Mouse (Mus musculus) embryonic fibroblast, embryonic 13.5 days (primary cell): ENCODE data around the gene Ablim1. TPM values are rescaled to one million over a fixed set of nuclear protein-coding genes. Genes with fewer than 3 reads are reported as not detected.

Experiments
- H3K27ac ChIP-seq: 2 replicates; pipeline ENCODE4 v1.5.1; 2012; ENCODE audit warnings: low read length, control low read depth, inconsistent platforms; ENCODE audit not compliant: insufficient read depth
- H3K4me1 ChIP-seq: 2 replicates; pipeline ENCODE4 v1.6.1; 2011; ENCODE audit warnings: low read length; ENCODE audit not compliant: control insufficient read depth, insufficient read depth
- H3K4me3 ChIP-seq: 2 replicates; pipeline ENCODE4 v1.5.1; 2011; ENCODE audit warnings: mild to moderate bottlenecking, control low read depth, low read length; ENCODE audit not compliant: insufficient read depth
- CTCF ChIP-seq: IDR thresholded peaks from 2 replicates; pipeline ENCODE4 v1.5.1; 2011; ENCODE audit warnings: mild to moderate bottlenecking, control low read depth, low read length, moderate library complexity, borderline replicate concordance; ENCODE audit not compliant: insufficient read depth
- POLR2A ChIP-seq: IDR thresholded peaks from 2 replicates; pipeline ENCODE4 v1.6.1; 2011; ENCODE audit warnings: low read depth, mild to moderate bottlenecking, control low read depth, low read length, moderate library complexity
- polyA plus RNA-seq: library from polyadenylated mRNA; stranded (reverse); fragments of >200 nt; gene quantifications from 2 replicates; pipeline ENCODE4 v1.2.4, GENCODE M21; 2011; ENCODE audit warnings: low read depth; ENCODE audit not compliant: missing spikeins, insufficient read length

The Ablim1 gene
- polyA plus RNA-seq, 1 experiment, result 24.0 TPM

DNA sequence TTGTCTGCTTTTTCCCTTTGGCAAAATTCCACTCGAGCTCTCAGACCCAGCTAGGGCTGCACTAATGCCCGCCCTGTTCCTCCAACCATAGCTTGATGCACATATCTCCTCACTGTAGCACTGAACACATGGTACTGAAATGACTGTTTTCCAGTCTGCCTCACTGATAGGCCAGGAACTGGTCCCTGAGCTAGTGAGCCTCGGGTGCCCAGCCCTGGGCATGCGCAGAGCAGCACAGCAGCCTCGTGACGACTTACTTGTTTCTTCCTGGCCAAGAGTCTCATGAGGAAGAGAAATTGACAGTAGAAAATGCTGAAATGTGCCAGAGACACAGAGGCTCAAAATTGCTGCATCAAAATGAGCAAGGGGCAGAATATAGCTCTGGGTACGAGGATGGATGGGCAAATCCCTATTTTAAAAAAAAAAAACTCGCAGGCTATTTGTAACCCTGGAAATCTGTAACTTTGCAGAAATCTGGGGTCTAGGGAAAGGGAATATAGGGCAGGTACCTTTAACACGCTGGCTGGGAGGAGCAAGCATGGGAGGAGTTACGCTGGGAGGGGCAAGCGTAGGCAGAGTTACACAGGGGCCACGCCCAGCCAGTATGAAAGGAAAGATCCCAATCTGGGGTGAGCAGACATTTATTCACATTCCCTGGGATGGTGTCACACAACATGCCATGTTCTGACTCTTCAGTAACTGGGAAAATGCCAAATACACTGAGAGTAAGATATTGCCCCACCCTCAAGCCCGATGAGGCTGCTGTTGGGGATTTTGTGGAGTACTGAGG lies 41.7 kb downstream of the Ablim1 start:
- TF ChIP-seq POLR2A (peak; percentile 63), CTCF (no peak)
- H3K4me3 ChIP-seq, result no peak overlapping the region
- peaks cover 6% of the 10 kb centered on the region; the same call in 1 of the 2 replicates for H3K4me1 ChIP-seq
- H3K27ac ChIP-seq, result peak overlapping the region; percentile 2; the same call in 1 of the 2 replicates

DNA sequence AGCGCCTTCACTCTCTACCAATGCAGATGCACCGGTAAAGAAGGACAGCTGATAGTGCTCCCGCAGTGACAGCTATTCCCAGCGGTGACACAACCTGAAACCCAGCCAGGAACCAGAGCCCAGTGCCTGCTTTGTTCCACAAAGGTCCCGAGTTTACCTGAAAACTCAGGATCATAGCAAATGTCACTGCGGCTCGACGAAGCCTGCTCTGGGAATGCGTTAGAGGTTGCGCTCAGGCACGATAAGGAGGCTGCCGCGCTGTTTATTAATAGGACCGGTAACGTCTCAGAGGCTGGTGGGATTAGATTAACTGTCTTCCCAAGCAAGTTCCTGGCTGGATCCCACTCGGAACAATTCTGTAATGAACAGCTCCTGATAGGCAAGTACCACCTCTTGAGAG lies 43.0 kb downstream of the Ablim1 start:
- TF ChIP-seq CTCF, result no peak
- no peak for TF ChIP-seq POLR2A
- peaks cover 6% of the 10 kb centered on the region; the same call in 1 of the 2 replicates for H3K4me1 ChIP-seq
- no peak overlapping the region for H3K27ac ChIP-seq
- no peak overlapping the region for H3K4me3 ChIP-seq

DNA sequence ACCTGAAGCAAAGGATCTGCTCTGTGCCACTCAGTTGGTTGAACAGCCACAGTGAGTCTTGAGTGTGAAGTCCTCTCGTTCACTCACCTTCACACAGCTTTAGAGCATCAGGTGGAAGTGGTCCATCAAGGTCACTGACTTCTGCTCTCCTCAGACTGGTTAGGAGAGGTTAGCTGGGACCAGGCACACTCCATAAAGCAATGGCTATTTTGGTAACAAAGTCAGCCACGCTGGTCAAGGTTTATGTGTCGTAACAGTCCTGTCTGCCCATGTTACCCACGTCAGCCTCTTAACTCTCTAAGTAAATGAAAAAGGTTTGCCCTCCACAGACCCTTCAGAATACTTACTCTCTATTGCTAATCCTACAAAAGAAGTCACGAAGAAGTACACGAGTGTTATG lies 44.0 kb downstream of the Ablim1 start:
- no peak overlapping the region for H3K4me3 ChIP-seq
- H3K27ac ChIP-seq, result no peak overlapping the region
- H3K4me1 ChIP-seq, result peaks cover 6% of the 10 kb centered on the region; the same call in 1 of the 2 replicates
- no peak for TF ChIP-seq POLR2A
- TF ChIP-seq CTCF, result no peak

DNA sequence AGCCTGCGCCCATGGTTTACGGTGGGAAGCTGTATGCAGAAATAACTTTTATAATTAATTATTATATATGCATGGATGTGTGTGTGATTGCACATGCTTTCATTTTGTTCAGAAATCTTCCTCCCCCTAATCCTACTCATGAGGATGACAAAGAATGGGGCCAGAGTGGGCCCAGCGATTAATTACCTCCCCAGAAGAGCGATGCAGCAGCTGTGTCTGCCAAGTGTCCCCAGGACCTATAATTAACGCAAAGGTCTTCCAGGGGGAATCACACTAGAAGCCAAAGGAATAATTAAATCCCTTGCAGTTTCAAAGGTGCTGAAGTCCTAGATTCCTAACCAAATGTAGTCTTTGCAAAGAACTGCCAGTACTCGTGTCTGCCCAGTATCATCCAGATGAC lies 44.9 kb downstream of the Ablim1 start:
- Histone ChIP-seq H3K4me3 (no peak overlapping the region), H3K4me1 (0 out of 2 replicates have a peak, but pooled peaks cover 1% of the 10 kb centered on the region), H3K27ac (no peak overlapping the region)
- no peak for TF ChIP-seq POLR2A
- TF ChIP-seq CTCF, result no peak

DNA sequence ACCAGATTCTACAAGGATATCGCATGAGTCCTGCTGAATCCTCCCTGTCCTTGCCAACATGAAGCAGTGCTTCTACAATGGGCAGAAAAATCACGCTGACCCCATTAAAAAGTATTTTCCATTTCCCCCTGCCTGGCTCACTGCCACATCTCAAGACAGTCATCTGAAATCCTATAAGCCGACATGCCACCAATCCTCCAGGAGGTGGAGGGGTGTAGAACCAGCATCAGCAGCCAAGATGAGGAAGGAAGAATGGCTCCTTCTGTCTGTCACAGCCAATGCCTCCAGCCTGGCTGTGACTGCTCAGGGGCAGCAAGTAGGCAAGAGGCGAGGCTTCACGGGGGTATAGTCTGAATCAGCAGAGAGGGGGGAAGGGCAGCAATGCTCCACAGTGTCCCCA lies 47.2 kb downstream of the Ablim1 start:
- H3K27ac ChIP-seq, result no peak overlapping the region
- H3K4me3 ChIP-seq, result no peak overlapping the region
- TF ChIP-seq CTCF (no peak), POLR2A (no peak)
- H3K4me1 ChIP-seq, result no peaks in the 10 kb centered on the region

DNA sequence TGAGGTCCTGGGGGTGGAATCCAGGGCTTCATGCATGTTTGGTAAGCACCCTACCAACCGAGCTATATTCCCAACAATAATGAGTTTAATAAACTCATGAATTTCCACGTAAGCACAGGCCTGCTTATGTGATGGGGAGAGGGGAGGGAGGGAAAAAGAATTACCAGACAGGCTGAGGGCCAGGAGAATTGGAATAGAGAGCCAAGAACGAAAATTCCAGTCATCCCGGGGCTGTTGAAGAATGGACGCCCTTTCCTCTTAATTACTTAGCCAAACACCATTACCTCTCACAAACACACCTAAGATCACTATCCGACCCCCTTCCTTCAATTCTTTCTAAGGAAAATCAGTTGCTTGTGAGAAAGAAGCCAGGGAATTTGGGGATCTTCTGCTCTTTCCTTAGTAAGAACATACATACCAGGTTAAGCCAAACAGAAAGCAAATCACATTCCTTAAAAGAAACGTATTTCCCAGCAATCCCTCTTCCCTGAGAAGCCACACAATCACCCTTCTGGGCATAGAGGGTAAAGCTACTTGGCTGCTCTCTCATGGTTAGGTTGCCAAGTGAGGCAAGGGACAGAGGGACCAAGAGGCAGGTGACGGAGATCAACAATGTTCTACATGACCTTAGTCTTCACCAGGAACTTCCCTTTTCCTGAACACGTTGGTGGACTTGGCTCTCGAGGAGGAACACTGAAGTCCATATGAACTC lies 48.2 kb downstream of the Ablim1 start:
- no peaks in the 10 kb centered on the region for H3K4me1 ChIP-seq
- H3K27ac ChIP-seq, result no peak overlapping the region
- TF ChIP-seq POLR2A (no peak), CTCF (no peak)
- no peak overlapping the region for H3K4me3 ChIP-seq

DNA sequence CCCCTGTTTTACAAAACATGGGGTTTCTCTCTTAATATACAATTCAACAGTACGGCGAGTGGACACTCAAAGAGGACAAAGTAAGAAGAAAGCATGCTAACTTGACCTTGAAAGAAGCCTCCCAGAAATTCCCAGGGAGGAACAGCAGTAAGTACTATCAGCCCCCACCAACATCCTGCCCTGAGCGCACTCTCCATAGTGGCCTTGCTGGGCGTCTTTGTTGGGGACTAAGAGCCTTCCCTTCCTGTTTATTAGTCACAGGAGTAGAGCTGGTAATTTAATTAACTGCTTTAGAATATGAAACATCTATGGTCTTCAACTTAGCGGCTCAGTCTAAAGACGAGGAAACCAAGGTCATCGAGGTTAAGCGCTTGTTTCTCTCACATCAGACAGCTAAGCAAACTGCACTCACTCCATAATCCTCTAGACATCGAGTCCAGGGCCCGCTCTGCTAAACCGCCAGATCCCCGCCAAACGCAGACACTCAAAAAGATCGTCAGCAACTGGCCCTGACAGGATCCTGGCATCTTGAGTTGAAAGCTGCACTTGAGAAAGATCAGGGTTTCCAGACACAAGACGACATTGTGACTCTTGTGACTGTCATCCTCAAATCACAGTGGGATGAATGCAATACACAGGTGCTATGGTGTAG lies 50.3 kb downstream of the Ablim1 start:
- H3K4me1 ChIP-seq, result no peaks in the 10 kb centered on the region
- no peak overlapping the region for H3K27ac ChIP-seq
- H3K4me3 ChIP-seq, result no peak overlapping the region
- no peak for TF ChIP-seq POLR2A
- TF ChIP-seq CTCF, result no peak

DNA sequence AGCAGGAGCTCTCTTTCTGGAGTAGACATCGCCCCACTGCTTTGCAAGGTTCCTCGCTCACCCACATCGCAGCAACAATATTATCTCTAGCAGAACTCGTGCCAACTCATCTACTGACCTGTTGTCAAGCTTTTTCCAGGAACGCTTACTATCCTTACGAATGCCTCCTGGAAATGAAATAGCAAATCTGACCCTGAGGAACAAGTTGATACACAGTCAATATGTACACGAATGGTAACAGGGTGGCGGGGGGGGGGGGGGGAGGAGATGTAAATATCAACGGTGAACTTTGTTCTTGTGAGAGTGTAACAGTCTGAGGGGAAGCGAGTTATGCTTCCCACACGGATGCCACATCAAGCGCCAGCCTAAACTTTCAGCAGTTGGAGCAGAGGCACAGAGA lies 56.9 kb downstream of the Ablim1 start:
- TF ChIP-seq POLR2A, result no peak
- no peak for TF ChIP-seq CTCF
- no peak overlapping the region for H3K4me3 ChIP-seq

DNA sequence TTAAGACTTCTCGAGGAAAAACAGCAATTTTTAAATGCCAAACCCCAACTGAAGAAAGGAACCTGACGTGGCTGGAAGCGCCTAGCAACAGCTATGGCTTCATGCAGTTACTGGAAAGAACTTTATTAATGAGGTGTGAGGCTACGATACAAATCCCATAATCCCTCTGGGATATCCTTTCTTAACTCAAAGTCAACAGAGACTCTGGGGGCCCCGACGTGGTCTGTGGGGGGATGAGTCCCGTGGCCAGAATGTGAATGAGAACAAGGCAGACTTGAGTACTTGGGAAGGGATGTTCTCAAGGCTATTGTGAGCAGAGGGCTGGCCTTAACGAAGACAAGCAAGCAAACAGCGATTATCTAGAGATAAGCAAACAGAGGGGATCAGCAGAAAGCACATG lies 58.1 kb downstream of the Ablim1 start:
- no peak overlapping the region for H3K27ac ChIP-seq

More for the DNA sequence above, 56.9 kb downstream of the Ablim1 start:
- Histone ChIP-seq H3K4me1 (no peaks in the 10 kb centered on the region), H3K27ac (no peak overlapping the region)

DNA sequence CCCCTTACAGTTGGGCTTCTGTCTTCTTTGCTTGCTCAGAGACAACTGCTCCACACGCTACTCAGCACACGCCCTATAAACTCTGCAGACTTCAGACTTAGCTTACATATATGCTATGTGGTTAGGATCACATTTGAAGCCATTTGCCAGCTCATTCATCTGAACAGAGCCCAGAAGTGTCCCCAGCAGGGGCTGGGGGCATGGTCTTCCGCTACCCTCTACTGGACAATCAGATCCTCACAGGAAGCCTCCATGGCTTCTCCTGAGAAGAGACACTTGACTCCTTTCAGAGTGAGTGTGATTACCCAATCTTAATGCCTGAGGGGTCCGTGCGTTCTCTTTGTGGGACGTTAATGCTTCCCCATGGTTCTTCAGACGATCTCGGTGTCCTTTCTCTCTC lies 59.6 kb downstream of the Ablim1 start:
- Histone ChIP-seq H3K4me3 (no peak overlapping the region), H3K27ac (no peak overlapping the region), H3K4me1 (no peaks in the 10 kb centered on the region)
- TF ChIP-seq POLR2A, result no peak

More for the DNA sequence above, 58.1 kb downstream of the Ablim1 start:
- H3K4me1 ChIP-seq, result no peaks in the 10 kb centered on the region
- TF ChIP-seq CTCF (no peak), POLR2A (no peak)
- H3K4me3 ChIP-seq, result no peak overlapping the region
